Mouse (Mus musculus) small intestine, adult 2 months (tissue): ENCODE measurements at regions not wholly inside any gene's neighbourhood (a gene's known extent, or its start where the extent isn't known, plus 50 kb on each side); places are given as distances from the start of the nearest gene placed in this dataset.

Experiments used
- H3K27ac ChIP-seq: fragments of 200-500 bp; 2 replicates; pipeline ENCODE4 v1.5.1; 2012; ENCODE audit warnings: low read depth, low read length, control low read depth, inconsistent platforms; ENCODE audit not compliant: insufficient read depth
- H3K27me3 ChIP-seq: fragments of 200-500 bp; 2 replicates; pipeline ENCODE4 v1.6.1; 2012; ENCODE audit warnings: mild to moderate bottlenecking, moderate library complexity, low read length, inconsistent platforms; ENCODE audit not compliant: control insufficient read depth, insufficient read depth
- H3K36me3 ChIP-seq: fragments of 200-500 bp; 2 replicates; pipeline ENCODE4 v1.6.1; 2012; ENCODE audit warnings: mild to moderate bottlenecking, low read length, control low read depth, inconsistent platforms; ENCODE audit not compliant: control insufficient read depth, insufficient read depth
- H3K4me1 ChIP-seq: fragments of 200-500 bp; 2 replicates; pipeline ENCODE4 v1.6.1; 2012; ENCODE audit warnings: low read length, inconsistent platforms, mixed read lengths; ENCODE audit not compliant: control insufficient read depth, insufficient read depth, insufficient read length
- H3K4me3 ChIP-seq: fragments of 200-500 bp; 2 replicates; pipeline ENCODE4 v1.5.1; 2012; ENCODE audit warnings: low read depth, mild to moderate bottlenecking, control low read depth, inconsistent platforms, low read length, moderate library complexity
- CTCF ChIP-seq: fragments of 200-500 bp; IDR thresholded peaks from 2 replicates; pipeline ENCODE4 v1.5.1; 2012; ENCODE audit warnings: low read depth, mild to moderate bottlenecking, control low read depth, inconsistent platforms, low read length, moderate library complexity, mixed read lengths; ENCODE audit not compliant: insufficient replicate concordance, insufficient read length; ENCODE audit errors: extremely low read depth
- POLR2A ChIP-seq: fragments of 200-500 bp; IDR thresholded peaks from 2 replicates; pipeline ENCODE4 v1.6.1; 2012; ENCODE audit warnings: low read depth, mild to moderate bottlenecking, control low read depth, inconsistent platforms, low read length, moderate library complexity
- WGBS: fragments of 180-500 bp; shearing (Covaris S2); methylation state at CpG from one replicate; pipeline ENCODE4 v1.1.7; 2018; 5-methylcytosine and 5-hydroxymethylcytosine counted together

DNA sequence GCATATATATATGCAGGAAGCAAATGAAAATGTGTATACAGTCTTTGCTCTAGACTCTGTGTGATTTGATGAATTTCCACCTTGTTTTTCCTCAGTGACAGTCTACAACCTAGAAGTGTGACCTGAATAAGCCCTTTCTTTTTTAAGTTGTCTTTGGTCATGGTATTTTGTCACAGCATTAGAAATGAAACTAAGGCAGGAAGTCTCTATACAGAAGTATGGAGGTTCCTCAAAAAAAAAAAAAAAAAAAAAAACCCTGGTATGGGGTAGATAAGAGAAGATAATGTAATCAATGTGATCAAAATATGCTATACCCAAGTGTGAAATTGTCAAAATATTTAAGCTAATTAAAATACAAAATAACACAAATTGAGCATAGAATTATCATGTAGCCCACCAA is 104.4 kb downstream of the 1190002N15Rik start:
- Histone ChIP-seq H3K4me1 (peaks cover 6% of the 10 kb centered on the region; the same call in 1 of the 2 replicates), H3K27ac (no peak overlapping the region), H3K27me3 (no peaks in the 10 kb centered on the region; the same call in 1 of the 2 replicates), H3K4me3 (no peak overlapping the region), H3K36me3 (no peaks in the 10 kb centered on the region)
- TF ChIP-seq CTCF, result no peak
- TF ChIP-seq POLR2A, result no peak

DNA sequence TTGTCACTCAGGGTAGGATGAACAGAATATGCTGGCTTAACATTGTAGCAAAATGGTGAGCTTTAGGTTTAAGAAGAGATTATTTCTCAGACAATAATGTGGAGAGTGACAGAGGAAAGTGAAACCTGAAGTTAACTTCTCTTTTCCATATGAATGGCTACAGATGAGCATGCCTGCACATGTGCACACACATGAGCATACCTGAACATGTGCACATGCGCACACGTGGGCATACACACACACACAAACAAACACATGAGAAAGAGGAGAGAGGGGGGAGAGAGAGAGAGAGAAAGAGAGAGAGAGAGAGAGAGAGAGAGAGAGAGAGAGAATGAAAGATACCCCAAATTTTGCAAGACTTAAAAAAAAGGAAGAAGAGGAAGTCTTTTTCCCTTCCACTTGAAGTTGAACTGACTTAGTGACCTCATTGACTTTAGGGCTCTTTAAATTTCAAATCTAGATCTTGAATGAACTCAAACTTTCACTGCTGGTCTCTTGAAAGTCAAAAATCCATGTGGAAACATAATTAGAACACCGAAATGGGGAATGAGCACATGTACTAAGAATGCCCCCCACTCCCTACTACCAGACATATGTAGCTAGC is 105.6 kb downstream of the 1190002N15Rik start:
- Histone ChIP-seq H3K27me3 (no peaks in the 10 kb centered on the region), H3K4me1 (peaks cover 8% of the 10 kb centered on the region; the same call in 1 of the 2 replicates), H3K36me3 (no peaks in the 10 kb centered on the region), H3K4me3 (no peak overlapping the region), H3K27ac (no peak overlapping the region)
- TF ChIP-seq CTCF, result no peak
- TF ChIP-seq POLR2A, result no peak
- WGBS, result 89% methylated on average over 3 of the region's 3 CpGs

DNA sequence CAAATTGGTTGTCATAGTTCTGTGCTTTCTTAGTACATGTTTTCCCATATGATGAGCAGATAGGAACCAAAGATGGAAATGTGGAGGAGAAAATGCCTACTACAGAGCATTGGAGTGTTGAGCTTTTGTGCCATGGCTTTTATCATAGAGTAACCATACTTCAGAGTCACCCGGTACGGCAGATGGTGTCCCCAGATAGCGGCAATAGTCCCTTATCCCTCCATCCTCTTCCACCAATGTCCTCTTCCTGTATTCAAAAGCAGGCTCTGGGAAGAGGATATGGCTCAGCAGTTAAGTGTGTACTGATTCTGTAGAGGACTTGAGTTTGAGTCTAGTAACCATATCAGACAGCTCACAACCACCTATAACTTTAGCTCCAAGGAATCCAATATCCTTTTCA is 106.3 kb downstream of the 1190002N15Rik start:
- Histone ChIP-seq H3K36me3 (no peaks in the 10 kb centered on the region), H3K4me1 (peaks cover 8% of the 10 kb centered on the region; the same call in 1 of the 2 replicates), H3K27me3 (no peaks in the 10 kb centered on the region), H3K4me3 (no peak overlapping the region), H3K27ac (no peak overlapping the region)
- WGBS, result 88% methylated on average over 3 of the region's 3 CpGs
- no peak for TF ChIP-seq POLR2A

DNA sequence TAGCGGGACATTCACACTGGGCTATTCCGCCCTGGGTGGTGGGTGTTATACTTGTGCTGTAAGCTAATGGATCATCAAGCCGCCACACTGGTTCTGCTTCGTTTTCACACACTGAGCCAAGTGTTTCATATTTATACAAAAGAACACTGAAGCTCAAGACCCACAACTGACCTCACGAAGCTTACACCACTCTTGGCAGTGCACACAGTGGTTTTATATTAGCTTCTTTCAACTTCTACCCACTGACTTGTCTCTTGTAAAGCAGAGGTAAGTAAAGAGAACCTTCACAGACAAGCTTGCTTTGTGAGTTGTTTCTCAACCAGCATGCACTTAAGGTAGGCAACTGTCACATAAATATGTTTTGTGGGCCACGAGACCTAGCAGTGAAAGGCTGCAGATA is 106.9 kb downstream of the 1190002N15Rik start:
- no peak for TF ChIP-seq CTCF
- TF ChIP-seq POLR2A, result no peak
- H3K36me3 ChIP-seq, result no peaks in the 10 kb centered on the region
- H3K27ac ChIP-seq, result no peak overlapping the region
- 90% methylated on average over 6 of the region's 6 CpGs for WGBS
- no peak overlapping the region for H3K4me3 ChIP-seq
- H3K27me3 ChIP-seq, result no peaks in the 10 kb centered on the region
- H3K4me1 ChIP-seq, result peaks cover 8% of the 10 kb centered on the region; the same call in 1 of the 2 replicates

DNA sequence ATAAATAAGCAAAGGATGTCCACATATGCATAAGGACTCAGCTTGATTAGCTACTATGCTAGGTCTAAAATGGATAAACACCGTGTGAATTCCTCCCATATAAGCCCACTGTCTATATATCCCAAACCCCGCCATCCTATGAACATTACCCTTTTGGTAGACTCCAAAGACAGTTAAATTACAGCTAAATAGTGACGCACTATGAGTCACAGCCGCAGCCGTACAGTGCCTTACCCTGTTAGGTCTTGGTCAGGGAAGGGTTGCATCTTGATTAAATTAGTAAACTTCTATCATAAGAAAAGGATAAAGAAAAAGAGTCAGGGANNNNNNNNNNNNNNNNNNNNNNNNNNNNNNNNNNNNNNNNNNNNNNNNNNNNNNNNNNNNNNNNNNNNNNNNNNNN is 111.1 kb downstream of the 1190002N15Rik start:
- Histone ChIP-seq H3K27ac (no peak overlapping the region), H3K4me1 (peaks cover 8% of the 10 kb centered on the region; the same call in 1 of the 2 replicates), H3K36me3 (no peaks in the 10 kb centered on the region), H3K27me3 (no peaks in the 10 kb centered on the region), H3K4me3 (no peak overlapping the region)
- TF ChIP-seq POLR2A (no peak), CTCF (no peak)
- WGBS, result 93% methylated on average over 5 of the region's 5 CpGs

DNA sequence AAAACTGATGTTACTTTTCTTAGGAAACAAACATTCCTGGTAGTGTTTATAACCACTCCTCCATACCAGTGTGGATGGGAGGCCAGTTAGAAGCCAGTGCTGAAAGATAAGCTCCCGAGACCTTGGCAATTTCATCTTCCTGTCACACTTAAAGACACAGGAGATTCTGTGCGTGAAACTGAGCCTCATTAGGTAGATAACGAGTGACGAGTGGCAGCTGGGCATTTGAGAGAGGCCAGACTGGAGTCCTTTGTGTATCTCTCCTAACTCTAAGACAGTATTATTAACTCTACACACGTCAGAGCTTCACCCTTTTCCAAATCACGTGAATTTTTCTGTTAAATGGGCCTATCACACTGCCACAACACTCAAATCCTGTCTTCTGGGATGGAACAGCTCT is 112.1 kb downstream of the 1190002N15Rik start:
- Histone ChIP-seq H3K4me3 (no peak overlapping the region), H3K27me3 (no peaks in the 10 kb centered on the region), H3K36me3 (no peaks in the 10 kb centered on the region), H3K4me1 (peaks cover 8% of the 10 kb centered on the region; the same call in 1 of the 2 replicates), H3K27ac (no peak overlapping the region)
- WGBS, result 54% methylated on average over 6 of the region's 6 CpGs
- TF ChIP-seq POLR2A (no peak), CTCF (no peak)

DNA sequence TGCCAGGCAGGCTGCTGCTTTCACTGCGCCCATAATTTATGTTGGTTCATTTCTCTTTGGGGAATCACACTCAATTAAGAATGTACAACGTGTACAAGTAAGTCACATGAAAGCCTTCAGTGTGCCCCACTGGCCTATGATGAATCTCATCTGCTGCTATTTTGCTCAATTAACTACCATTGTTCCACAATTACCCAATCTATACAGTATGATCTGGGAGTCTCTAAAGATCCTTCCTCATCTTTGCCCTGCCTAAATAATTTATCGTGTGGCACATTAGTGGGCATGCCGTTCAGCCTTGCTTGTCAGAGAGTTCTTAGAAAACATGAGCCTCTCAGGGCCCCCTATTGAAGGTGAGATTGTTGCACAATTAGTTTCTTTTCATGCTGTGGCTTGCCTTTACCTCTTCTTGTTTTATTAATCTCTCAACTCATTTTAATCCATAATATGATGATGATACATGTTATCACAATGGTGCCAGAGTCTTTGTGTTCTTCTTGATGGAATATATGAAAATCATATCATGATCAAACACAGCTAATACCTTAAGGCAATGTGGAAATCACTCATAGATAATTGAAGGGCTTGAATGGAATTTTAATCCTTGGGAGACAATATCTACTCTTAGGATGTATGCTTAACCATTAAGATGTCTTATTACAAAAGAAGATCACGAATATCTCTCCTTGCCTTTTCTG is 113.3 kb downstream of the 1190002N15Rik start:
- no peak for TF ChIP-seq CTCF
- no peak for TF ChIP-seq POLR2A

DNA sequence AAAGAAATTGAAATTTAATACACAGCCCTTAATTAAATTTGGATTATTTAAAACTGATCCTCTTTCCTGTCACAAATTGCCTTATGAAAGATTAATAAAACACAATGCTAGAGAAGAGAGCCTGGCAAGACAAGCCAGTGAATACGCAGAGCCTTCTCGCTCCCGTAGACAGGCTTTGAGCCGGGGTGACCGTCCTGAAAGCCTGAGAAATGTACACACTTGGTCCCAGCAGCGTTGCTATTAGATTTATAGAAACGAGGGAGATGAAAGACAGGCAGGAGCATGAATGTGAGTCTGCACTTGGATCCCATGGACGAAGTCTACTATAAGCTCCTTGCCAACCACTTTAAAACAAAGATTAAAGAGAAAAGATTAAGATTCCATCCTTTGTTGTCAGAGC is 127.3 kb downstream of the 1190002N15Rik start:
- Histone ChIP-seq H3K27ac (no peak overlapping the region), H3K27me3 (no peaks in the 10 kb centered on the region), H3K4me1 (no peaks in the 10 kb centered on the region), H3K36me3 (no peaks in the 10 kb centered on the region), H3K4me3 (no peak overlapping the region)
- 62% methylated on average over 8 of the region's 8 CpGs for WGBS
- TF ChIP-seq POLR2A, result no peak
- no peak for TF ChIP-seq CTCF

More for the DNA sequence above, 113.3 kb downstream of the 1190002N15Rik start:
- Histone ChIP-seq H3K27ac (no peak overlapping the region), H3K4me3 (no peak overlapping the region), H3K27me3 (no peaks in the 10 kb centered on the region), H3K4me1 (peaks cover 3% of the 10 kb centered on the region; the same call in 1 of the 2 replicates), H3K36me3 (no peaks in the 10 kb centered on the region)
- WGBS, result 79% methylated on average over 5 of the region's 5 CpGs
